Mouse (Mus musculus) G1E (cell line): ENCODE measurements around the gene Prkaca.

ENCODE experiments used
- CTCF ChIP-seq: IDR thresholded peaks from 2 replicates; pipeline ENCODE4 v1.5.1; 2012; ENCODE audit warnings: low read depth, low read length, inconsistent platforms, mixed read lengths
- GATA1 ChIP-seq: IDR thresholded peaks from 2 replicates; pipeline ENCODE4 v1.6.1; 2012; ENCODE audit warnings: borderline replicate concordance, low read length, inconsistent platforms, mixed read lengths

DNA sequence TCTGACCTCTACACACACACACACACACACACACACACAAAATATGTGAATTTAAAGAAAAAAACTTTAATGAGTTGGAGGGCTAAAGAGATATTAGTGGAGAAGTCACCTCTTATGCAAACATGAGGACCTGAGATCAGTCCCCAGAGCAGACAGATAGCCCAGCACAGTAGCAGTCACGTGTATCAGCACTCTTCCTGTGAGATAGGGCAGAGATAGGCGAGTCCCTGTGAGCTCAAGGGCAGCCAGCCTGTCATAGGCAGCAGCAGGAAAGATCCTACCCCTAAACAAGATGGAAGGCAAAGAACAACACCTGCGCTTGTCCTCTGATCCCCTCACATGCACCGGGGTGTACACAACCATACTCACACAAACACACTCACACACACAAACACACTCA, 9.7 kb downstream of the Prkaca start:
- no peak for TF ChIP-seq CTCF
- no peak for TF ChIP-seq GATA1
